Mouse (Mus musculus) liver, adult (tissue): ENCODE data around the gene Pdzrn3.

ENCODE experiments used
- GATA4 ChIP-seq: IDR thresholded peaks from 2 replicates; pipeline ENCODE4 v1.6.1; 2014; ENCODE audit warnings: mild to moderate bottlenecking, low read length; ENCODE audit not compliant: insufficient replicate concordance

The Pdzrn3 gene

DNA sequence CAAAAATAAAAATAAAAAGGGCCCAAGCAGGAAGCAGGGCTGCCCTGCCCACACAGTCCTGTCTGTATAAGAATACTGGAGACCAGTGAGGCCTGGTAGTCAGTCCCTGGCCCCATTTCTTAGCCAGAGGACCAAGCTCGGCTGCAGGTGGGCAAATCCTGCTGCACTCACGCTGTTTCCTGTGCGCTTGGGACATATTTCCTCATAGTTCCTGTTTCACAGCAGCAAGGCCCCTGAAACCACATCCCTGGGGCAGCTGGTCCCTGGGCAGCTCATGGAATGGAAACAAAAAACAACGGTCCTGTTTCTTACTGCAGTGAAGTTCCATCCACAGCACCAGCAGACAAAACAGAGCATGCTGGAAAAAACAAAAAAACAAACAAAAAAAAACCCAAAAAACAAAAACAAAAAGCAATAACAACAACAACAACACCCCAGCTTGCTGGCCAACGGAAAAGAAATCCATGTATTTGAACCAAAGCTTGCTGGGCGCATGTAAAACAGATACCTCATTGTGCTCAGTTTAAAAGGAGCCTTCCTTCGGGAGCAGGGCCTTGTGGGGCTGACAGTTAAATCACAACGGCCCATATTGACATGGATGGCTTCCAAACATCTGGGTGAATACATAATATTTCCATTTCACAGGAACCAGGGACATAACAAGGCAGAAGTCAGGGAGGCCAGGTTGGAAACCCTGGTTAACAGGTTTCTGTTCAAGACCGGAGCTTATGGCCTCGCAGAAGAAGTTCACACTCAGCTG lies 108.2 kb downstream of the Pdzrn3 start:
- TF ChIP-seq GATA4: no peak

DNA sequence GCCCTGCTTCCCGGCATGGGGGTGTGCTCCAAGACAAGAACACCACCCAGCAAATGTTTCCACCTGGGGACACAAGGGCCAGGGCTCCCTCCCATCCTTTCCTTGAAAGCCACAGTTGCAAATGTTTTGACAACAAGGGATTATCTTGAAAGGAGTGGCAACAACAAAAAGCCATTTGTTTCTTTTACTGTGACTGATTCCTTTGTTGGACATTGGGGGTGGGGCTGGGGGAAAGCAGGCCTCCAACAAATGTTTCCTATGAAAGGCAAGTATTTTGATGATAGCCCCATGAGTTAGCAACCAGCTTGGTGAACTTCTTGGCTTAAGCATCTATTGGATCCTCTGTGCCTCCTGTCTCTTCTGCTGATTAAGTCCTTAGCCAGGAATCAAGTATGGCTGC lies 109.4 kb downstream of the Pdzrn3 start:
- TF ChIP-seq GATA4: no peak

DNA sequence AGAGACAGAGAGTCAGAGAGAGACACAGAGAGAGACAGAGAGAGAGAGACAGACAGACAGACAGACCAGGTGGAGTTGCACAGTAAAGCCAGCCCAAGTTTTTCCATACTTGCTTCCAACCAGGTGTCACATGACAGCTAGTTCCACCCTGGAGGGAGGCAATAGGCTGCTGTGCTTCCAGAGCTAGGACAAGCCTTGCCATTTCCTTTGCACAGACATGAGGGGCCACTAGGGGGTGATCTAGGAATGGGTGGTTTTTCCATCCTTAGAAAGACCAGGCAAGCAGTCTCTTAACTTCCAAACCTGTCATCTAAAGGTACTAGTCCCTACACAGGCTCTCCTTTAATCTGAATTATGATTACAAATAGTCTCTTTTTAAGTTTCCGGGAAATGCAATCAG lies 110.9 kb downstream of the Pdzrn3 start:
- no peak for TF ChIP-seq GATA4

DNA sequence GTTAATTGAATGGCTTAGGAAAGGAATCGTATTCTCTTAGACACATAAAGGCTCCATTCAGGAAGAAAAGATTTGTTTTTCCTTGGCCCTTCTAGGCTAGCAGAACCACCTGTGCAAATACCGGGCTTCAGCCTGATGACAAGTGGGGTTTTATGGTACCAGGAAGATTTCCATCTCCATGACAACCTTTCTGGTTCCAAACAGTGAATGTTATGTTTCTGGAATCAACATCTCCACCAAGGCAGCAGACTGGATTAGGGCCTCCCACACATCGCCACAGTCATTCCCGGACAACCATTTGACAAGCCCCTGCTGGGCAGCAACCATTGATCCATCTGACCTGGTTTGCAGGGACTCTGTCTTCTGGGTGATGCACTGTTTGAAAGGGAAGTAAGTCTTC lies 114.2 kb downstream of the Pdzrn3 start:
- TF ChIP-seq GATA4: no peak

DNA sequence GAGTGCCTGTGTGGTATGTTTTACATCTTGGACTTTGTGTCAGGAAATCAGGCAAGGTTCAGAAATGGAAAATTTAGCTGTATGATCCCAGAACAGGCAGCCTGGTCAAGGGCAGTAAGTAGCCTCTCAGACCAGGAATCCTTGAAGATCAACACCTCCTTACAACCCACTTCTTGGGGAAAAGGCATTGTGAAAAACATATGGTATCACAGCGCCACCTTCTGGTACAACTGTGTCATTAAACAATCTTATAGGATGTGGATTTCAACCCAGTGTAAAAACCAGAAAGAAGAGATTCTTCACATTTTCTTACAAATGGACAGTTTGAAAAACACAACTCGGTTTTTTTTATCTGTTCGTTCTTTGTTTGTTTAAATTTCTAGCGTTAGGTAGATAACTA lies 116.2 kb downstream of the Pdzrn3 start:
- TF ChIP-seq GATA4: no peak

DNA sequence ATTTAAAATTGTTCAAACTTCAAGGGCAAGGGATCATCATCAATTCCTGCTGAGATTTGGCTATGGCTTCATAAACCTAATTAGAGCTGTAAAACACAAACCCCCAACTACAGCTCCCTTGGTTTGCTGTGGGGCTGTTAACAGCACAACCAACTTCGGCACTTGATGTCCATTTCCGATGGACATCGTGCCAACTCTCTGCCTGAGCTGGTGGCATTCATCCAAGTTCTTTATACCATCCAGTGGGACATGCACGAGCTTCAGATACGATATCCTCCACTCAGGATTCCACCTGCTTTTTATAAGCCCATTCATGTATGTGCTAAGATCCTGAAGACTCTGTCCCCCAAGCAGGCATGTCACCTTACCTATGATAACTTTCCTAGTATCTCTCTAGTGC lies 118.3 kb downstream of the Pdzrn3 start:
- no peak for TF ChIP-seq GATA4

DNA sequence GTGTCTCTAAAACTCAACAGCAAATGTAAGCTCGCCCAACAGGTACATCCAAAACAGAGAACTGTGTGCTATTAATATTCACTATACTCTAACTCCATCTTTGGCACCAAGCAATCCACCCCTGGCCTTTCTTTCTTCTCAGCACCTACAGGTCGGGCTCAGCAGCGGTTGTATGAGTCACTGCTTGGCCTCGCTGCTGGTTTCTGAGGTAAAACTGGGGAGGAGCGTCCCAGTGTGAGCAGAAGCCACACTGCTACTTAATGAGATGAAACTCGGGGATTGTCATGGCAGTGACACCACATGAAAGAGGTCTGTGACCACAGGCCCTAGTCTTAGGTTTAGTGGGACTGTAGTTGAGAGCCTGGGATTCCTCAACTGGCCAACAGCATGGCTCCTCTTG lies 120.3 kb downstream of the Pdzrn3 start:
- no peak for TF ChIP-seq GATA4

DNA sequence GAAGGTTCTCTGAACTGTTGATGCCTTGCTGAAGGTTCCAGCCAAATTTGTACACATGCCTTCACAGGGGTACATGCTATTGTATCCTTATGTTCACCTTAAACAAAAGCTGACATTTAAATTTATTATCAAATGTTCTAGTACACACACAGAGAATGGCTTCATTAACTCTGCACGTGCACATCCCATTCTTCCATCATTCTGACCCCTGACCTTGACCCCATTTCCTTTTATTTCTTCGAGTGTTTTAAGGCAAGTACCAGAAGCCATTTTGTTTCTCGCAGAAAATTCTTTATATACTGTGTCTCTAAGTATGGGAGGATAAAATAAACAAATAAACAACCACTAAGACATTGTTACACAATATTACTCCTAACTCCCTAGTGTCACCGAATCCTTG lies 123.0 kb downstream of the Pdzrn3 start:
- no peak for TF ChIP-seq GATA4

DNA sequence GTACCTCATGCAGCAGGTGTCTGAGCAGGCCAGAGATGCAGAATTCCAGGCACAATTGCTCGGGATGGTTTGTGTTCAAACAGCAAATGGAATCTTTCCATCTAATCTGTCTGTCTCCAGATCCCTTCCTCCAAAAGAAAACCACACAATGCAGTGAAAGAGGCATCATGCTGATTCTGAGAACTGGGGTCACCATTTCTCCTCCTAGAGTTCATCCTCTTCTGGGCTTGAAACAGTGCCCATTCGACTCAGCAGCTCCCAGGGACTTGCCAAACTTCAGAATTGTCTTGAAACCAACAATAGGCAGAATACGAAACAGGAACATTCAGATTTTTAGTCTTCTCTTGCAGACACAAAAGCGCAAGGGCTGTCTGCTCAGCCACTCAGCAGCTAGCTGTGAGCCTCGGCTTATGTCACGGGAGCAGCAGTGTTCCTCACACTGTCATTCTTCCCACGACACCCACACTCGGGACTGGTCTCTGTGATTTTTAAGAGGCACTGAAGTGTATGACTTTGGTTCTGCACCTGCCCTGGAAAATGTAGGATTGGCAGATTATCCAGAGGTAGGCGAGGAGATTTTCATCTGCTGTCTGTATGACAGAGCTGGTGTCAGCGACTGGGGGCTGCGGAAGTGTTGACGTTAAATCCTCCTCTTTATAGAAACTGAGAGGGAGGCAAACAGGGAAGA lies 125.6 kb downstream of the Pdzrn3 start:
- TF ChIP-seq GATA4: no peak

DNA sequence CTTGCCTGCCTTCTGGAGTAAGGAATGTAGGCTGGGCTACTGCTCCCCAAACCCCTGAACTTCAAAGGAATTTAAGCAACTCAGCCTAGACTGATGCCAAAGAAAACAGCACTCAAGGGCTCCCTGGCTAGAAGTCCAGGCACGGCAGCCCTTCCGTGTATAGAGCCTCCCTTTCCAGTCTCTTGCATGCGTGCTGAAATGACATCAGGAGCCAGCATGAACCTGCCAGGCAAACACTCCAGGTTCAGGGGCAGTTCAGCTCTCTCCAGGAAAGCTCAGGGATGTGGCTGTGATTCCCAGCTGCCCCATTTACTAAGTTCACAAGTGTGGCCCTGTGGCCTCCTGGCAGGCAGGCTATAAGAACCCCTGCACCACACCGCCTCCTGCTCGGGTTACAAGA lies 126.5 kb downstream of the Pdzrn3 start:
- no peak for TF ChIP-seq GATA4

DNA sequence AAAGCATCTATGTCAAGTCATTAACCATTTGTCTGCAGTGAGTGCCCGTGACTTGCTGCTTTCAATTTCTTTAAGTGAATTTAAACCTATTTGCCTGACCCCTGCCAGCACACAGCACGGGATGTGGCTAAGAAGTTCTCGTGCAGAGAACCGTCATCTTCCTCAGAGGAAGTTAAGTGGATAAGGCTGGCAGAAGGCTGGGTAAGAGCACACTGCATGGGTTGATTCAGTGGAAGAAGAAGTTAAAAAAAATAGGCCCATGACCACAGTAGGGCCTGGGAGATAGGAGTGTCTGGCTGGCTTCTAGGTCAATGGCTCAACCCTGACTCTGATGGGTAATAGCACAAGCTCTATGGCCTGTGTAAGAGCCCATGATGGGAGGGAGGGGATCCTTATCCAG lies 131.6 kb downstream of the Pdzrn3 start:
- TF ChIP-seq GATA4: no peak

DNA sequence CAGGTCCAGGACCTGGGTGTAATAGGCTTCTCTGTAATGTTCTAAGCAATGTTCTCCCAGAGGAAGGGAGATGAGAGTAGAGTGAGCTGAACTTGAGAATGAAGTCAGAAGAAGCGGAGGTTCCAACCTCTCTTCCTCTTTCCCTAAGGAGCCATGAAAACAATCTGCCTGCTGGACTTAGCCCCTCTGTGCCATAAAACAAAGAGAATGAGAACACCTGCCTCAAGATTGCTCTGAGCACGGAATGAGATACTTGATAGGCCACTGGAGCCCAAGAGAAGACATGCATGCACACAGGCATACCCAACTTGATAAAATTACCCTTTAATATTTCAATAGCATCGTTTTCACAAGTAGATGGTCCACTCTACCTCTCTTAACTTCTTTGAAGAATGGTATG lies 133.3 kb downstream of the Pdzrn3 start:
- no peak for TF ChIP-seq GATA4

DNA sequence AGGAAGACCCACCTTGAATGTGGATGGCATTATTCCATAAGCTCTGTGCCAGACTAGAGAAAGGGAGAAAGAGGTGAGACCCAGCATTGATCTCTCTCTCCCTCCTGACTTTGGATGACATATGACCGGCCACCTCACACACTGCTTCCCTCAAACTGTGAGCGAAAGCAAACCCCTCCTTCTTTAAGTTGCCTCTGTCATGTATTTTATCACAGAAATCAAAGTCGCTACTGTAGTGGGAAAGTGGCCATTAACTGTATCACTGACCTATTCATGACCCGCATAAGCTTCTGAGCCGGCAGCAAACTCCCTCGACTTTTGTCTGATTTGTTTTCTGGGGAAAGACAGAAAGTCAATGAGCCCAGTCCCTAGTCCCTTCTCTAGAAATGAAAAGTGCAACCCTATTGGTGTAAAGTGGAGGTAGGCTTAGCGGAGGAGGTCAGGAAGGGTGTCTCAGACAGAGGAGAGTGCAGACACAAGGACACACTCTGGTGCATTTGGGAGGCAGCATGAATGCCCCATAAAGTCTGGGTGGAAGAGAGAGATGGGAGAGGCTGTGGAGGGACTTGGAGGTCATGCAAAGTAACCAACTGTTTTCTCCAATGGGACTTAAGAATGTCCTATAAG lies 134.4 kb downstream of the Pdzrn3 start:
- no peak for TF ChIP-seq GATA4

DNA sequence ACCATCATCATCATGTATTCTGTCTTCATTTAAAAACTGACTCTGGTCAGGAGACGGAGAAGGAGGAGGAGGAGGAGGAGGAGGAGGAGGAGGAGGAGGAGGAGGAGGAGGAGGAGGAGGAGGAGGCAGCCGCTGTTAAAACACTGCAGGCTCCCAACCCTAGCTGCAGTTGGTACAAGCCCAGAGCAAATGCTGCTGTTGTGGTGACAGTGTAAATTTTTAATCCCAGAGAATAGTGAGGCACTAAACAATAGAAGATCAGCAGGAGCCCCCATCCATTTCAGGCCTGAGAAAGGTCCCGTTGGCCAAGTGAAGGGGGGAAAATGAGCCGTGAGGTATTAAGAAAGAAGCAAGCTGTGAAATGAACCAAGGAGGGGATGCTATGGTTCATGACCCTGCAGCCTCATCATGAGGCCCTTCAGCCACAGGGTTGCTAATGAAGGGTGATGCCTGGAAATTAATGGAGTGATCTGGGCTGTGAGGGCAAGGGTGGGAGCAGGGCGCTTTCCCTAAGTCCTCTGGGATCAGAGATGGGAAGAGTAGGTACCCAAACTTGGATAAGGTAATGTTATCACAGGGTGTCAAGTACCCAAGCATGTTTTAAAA lies 141.0 kb downstream of the Pdzrn3 start:
- no peak for TF ChIP-seq GATA4

DNA sequence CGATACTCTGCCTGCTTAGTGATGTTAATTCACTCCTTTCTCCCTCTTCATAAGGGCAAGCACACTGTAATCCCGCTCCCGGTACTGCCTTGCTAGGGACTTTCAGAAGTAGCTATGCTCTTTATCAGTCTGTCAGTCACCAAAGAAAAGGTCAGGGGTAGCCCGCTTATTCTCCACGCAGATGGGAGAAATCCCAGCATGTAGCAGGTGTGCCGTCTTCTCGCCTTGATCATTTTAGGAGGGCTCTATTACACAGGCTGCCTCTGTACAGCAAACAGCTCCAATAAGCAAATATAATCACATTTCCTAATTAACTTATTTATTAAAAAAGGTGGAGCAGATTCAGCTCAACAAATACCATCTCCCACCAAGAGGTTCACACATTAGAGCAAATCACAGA lies 141.5 kb downstream of the Pdzrn3 start:
- TF ChIP-seq GATA4: no peak

DNA sequence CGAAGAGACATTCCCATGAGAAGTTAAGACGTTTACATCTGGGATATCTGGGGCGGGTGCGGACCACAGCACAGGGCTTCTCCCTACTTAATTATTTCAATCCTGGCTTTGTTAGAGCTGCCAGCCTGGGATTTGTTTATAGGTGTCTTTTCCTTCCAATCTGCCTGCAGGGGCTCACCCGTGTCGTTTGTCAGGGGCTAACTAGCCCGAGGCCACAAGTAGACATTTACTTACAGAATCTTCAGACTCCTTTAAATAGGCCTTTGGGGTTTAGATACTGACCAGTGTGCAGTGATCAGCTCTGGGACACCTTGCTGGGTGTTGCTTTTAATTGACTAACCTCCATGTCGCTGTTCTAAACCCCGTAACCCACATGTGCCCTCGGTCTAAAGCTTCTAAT lies 143.3 kb downstream of the Pdzrn3 start:
- no peak for TF ChIP-seq GATA4
